Mouse (Mus musculus): ENCODE results near the gene Hoxa11.

GRCm38 (mm10) chr6:52260654-52261575 lies 15.3 kb upstream of the Hoxa11 start, which contains the start of gene Hoxa13:
- TF ChIP-seq POLR2A (IDR thresholded peaks at IDR 0.05; ENCODE audit: low read depth, low read length) (no peak), CTCF (IDR thresholded peaks at IDR 0.05; ENCODE audit: extremely low read depth, insufficient read length, insufficient replicate concordance, low read depth, low read length) (no peak)
